Mouse (Mus musculus) megakaryocyte, embryonic 14.5 days (primary cell): ENCODE measurements around the gene Wnt1.
"Not testable (repeated sequence)": the region's sequence is repeated elsewhere in the genome, so short reads cannot be mapped to it uniquely, and the experiment has no call there.

Experiments
- FLI1 ChIP-seq: IDR thresholded peaks from 2 replicates; pipeline ENCODE4 v1.6.1; 2012; ENCODE audit warnings: low read length, inconsistent platforms, mixed read lengths
- GATA1 ChIP-seq: IDR thresholded peaks from 3 replicates; pipeline ENCODE4 v1.6.1; 2012; ENCODE audit warnings: mixed read lengths, low read length, inconsistent platforms, borderline replicate concordance

- not testable (repeated sequence) for TF ChIP-seq GATA1, FLI1
Measured at GRCm38 (mm10) chr15:98743863-98744262, 45.8 kb upstream of the Wnt1 start.
